Mouse (Mus musculus): ENCODE data around the gene Akr1cl.
"Not testable (repeated sequence)": the region's sequence is repeated elsewhere in the genome, so short reads cannot be mapped to it uniquely, and the experiment has no call there.

Gene Akr1cl

GRCm38 (mm10) chr1:65032641-65033040 is at the start of gene Akr1cl:
Gene Akr1cl (minus strand): TSS chr1:65032759.
- DNase-seq (ENCODE audit: extremely low spot score), result no peak

GRCm38 (mm10) chr1:65082188-65082587 is 49.6 kb upstream of the Akr1cl start, which contains the start of gene Crygb:
Gene Crygb (minus strand): TSS chr1:65082288.
- DNase-seq (ENCODE audit: extremely low spot score), result no peak

GRCm38 (mm10) chr1:65075607-65076006 is 43.0 kb upstream of the Akr1cl start:
- no peak for DNase-seq (ENCODE audit: extremely low spot score)

GRCm38 (mm10) chr1:65073589-65073988 is 41.0 kb upstream of the Akr1cl start, which contains the start of gene Crygc:
Gene Crygc (minus strand): TSS chr1:65073689.
- DNase-seq (ENCODE audit: extremely low spot score), result no peak

- no peak for DNase-seq (ENCODE audit: extremely low spot score)
Measured at GRCm38 (mm10) chr1:65067842-65068241, 35.3 kb upstream of the Akr1cl start.

GRCm38 (mm10) chr1:65064201-65064600 is 31.6 kb upstream of the Akr1cl start:
- DNase-seq (ENCODE audit: extremely low spot score), result no peak

GRCm38 (mm10) chr1:65063352-65063751 is 30.8 kb upstream of the Akr1cl start, which contains the start of gene Crygd:
Gene Crygd (minus strand): TSS chr1:65063452.
- DNase-seq (ENCODE audit: extremely low spot score), result no peak

GRCm38 (mm10) chr1:65052140-65052539 is 19.6 kb upstream of the Akr1cl start:
- no peak for DNase-seq (ENCODE audit: extremely low spot score)

- DNase-seq (ENCODE audit: extremely low spot score), result no peak
Measured at GRCm38 (mm10) chr1:65051696-65052095, 19.1 kb upstream of the Akr1cl start.

GRCm38 (mm10) chr1:65050952-65051351 is 18.4 kb upstream of the Akr1cl start, which contains the start of gene Cryge:
Gene Cryge (minus strand): TSS chr1:65051149.
- not testable (repeated sequence) for DNase-seq (ENCODE audit: extremely low spot score)

- no peak for DNase-seq (ENCODE audit: extremely low spot score)
Measured at GRCm38 (mm10) chr1:65048781-65049180, 16.2 kb upstream of the Akr1cl start.

- no peak for DNase-seq (ENCODE audit: extremely low spot score)
Measured at GRCm38 (mm10) chr1:65046401-65047109, 14.0 kb upstream of the Akr1cl start.

- DNase-seq (ENCODE audit: extremely low spot score), result no peak
Measured at GRCm38 (mm10) chr1:65043433-65043832, 10.9 kb upstream of the Akr1cl start.

GRCm38 (mm10) chr1:65041837-65042236 is 9.3 kb upstream of the Akr1cl start:
- DNase-seq (ENCODE audit: extremely low spot score), result no peak

- DNase-seq (ENCODE audit: extremely low spot score), result no peak
Measured at GRCm38 (mm10) chr1:65040806-65041205, 8.2 kb upstream of the Akr1cl start.

- no peak for DNase-seq (ENCODE audit: extremely low spot score)
Measured at GRCm38 (mm10) chr1:65039679-65040078, 7.1 kb upstream of the Akr1cl start.

- no peak for DNase-seq (ENCODE audit: extremely low spot score)
Measured at GRCm38 (mm10) chr1:65037542-65037941, 5.0 kb upstream of the Akr1cl start.

GRCm38 (mm10) chr1:65035513-65035912 is 3.0 kb upstream of the Akr1cl start:
- DNase-seq (ENCODE audit: extremely low spot score), result no peak

- DNase-seq (ENCODE audit: extremely low spot score), result no peak
Measured at GRCm38 (mm10) chr1:65028206-65028605, 4.4 kb downstream of the Akr1cl start.

- DNase-seq (ENCODE audit: extremely low spot score), result no peak
Measured at GRCm38 (mm10) chr1:65012726-65013125, 19.8 kb downstream of the Akr1cl start.

- peak; percentile 72 for DNase-seq (ENCODE audit: extremely low spot score)
Measured at GRCm38 (mm10) chr1:65010153-65010552, 22.4 kb downstream of the Akr1cl start.

GRCm38 (mm10) chr1:65005575-65005974 is 27.0 kb downstream of the Akr1cl start:
- DNase-seq (ENCODE audit: extremely low spot score), result no peak

GRCm38 (mm10) chr1:65004526-65004925 is 28.0 kb downstream of the Akr1cl start:
- no peak for DNase-seq (ENCODE audit: extremely low spot score)

GRCm38 (mm10) chr1:64993206-64993605 is 39.4 kb downstream of the Akr1cl start:
- no peak for DNase-seq (ENCODE audit: extremely low spot score)

Measured in embryo, embryonic 9.5 days (tissue).